ENCODE assay signal across 9 mouse cellular contexts in the genomic region with DNA sequence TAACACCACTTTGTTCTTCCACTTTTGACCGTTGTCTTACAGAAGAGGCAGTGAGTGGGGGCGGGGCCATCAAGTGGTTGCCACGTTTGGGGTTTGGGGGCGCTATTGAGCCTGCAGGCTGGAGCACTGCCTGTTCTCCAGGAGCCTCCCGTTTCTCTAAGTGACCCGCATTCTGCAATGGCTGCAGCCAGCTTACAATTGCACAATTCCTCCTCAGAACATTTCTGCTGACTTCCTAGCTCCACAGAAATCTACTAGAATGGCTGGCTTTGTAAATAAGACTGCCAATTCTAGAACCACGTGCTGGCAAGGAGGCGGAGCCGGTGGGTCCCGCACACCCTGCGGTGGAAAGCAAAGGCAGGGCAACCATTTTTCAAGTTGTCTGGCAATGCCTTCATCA. TPM values are rescaled to one million over a fixed set of nuclear protein-coding genes. Genes with fewer than 3 reads are reported as not detected.
DNase-seq lines count a peak whose midpoint lies in the region; ATAC-seq and TF ChIP-seq lines count a peak whose summit lies in the region.
"Had no signal": no experiment of that assay in that cellular context is flagged by ENCODE, and none has a peak within 500 bp of the region (broad histone marks: within the 10 kb centered on the region; RNA-seq: fewer than 3 reads in every experiment).

No protein-coding gene starts in this region.

- H3K27ac ChIP-seq in midbrain, embryonic 14.5 days (replicated peaks; ENCODE audit: low read depth, low read length), result no peak overlapping the region
- no peak overlapping the region for H3K27ac ChIP-seq in midbrain, embryonic 16.5 days (ENCODE audit: low read length)
- peak overlapping the region; percentile 36; the same call in 1 of the 2 replicates for H3K27ac ChIP-seq in stomach, postnatal 0 days (replicated peaks)

- no peak for TF ChIP-seq EP300 in stomach, postnatal 0 days (optimal IDR thresholded peaks at IDR 0.05)

- 0 out of 2 replicates have a peak, but pooled peaks cover 4% of the 10 kb centered on the region for H3K4me1 ChIP-seq in midbrain, embryonic 14.5 days (ENCODE audit: control insufficient read depth, insufficient read depth, low read length)
- no peaks in the 10 kb centered on the region for H3K4me1 ChIP-seq in midbrain, embryonic 16.5 days (ENCODE audit: control insufficient read depth, insufficient read depth, low read length)
- no peaks in the 10 kb centered on the region for H3K4me1 ChIP-seq in stomach, postnatal 0 days (replicated peaks; ENCODE audit: control insufficient read depth, insufficient read depth)

- DNase-seq in midbrain, embryonic 14.5 days, result peak; percentile 27
- peak; percentile 60 for DNase-seq in adrenal gland, postnatal 25 days
- peak; percentile 43 for DNase-seq in heart, adult 8-10 months (ENCODE audit: low spot score)
- DNase-seq in kidney, postnatal 25 days, result peak; percentile 67 to 71
- peak; percentile 81 for DNase-seq in lung, postnatal 25 days (ENCODE audit: low spot score)
- DNase-seq in stomach, postnatal 0 days (ENCODE audit: low spot score), result peak; percentile 54

- 0 out of 2 replicates have a peak overlapping the region, but pooled peaks have one; percentile 9 for H3K4me2 ChIP-seq in midbrain, embryonic 14.5 days (ENCODE audit: low read length)
- no peak overlapping the region for H3K4me2 ChIP-seq in midbrain, embryonic 16.5 days (ENCODE audit: low read length)
- peak overlapping the region; percentile 21; the same call in 1 of the 2 replicates for H3K4me2 ChIP-seq in stomach, postnatal 0 days (replicated peaks; ENCODE audit: low read depth)

- no peak overlapping the region for H3K9ac ChIP-seq in midbrain, embryonic 14.5 days (replicated peaks; ENCODE audit: low read length)
- no peak overlapping the region for H3K9ac ChIP-seq in midbrain, embryonic 16.5 days (ENCODE audit: low read depth, low read length)
- H3K9ac ChIP-seq in stomach, postnatal 0 days (ENCODE audit: low read length), result no peak overlapping the region

- no peaks in the 10 kb centered on the region for H3K27me3 ChIP-seq in midbrain, embryonic 14.5 days (ENCODE audit: control insufficient read depth, insufficient read depth, low read length)
- H3K27me3 ChIP-seq in midbrain, embryonic 16.5 days (ENCODE audit: control insufficient read depth, insufficient read depth, low read depth, low read length), result no peaks in the 10 kb centered on the region
- no peaks in the 10 kb centered on the region for H3K27me3 ChIP-seq in stomach, postnatal 0 days (ENCODE audit: control insufficient read depth, insufficient read depth, low read length)

- no peak for ATAC-seq in midbrain, embryonic 14.5 days (ENCODE audit: low FRiP score, low TSS enrichment)
- no peak for ATAC-seq in midbrain, embryonic 16.5 days
- ATAC-seq in stomach, postnatal 0 days (ENCODE audit: low FRiP score, low TSS enrichment), result peak; percentile 61; the same call in 1 of the 2 replicates
- no peak for ATAC-seq in erythroblast, adult 5-6 weeks (replicated peaks; ENCODE audit: low FRiP score, poor library complexity, severe bottlenecking)

- no peaks in the 10 kb centered on the region for H3K9me3 ChIP-seq in midbrain, embryonic 14.5 days (ENCODE audit: control insufficient read depth, low read length)
- H3K9me3 ChIP-seq in midbrain, embryonic 16.5 days (replicated peaks; ENCODE audit: control insufficient read depth, low read length, poor library complexity, severe bottlenecking), result no peaks in the 10 kb centered on the region
- no peaks in the 10 kb centered on the region for H3K9me3 ChIP-seq in stomach, postnatal 0 days (ENCODE audit: control insufficient read depth, low read length)

- no peak overlapping the region for H3K4me3 ChIP-seq in midbrain, embryonic 14.5 days (replicated peaks; ENCODE audit: low read depth, low read length)
- no peak overlapping the region for H3K4me3 ChIP-seq in midbrain, embryonic 16.5 days (ENCODE audit: low read depth, low read length)
- H3K4me3 ChIP-seq in stomach, postnatal 0 days (ENCODE audit: low read depth, low read length), result no peak overlapping the region
- H3K4me3 ChIP-seq: megakaryocyte, embryonic 14.5 days had no signal

- peak; percentile 62 for TF ChIP-seq CTCF in stomach, postnatal 0 days (IDR thresholded peaks at IDR 0.05; ENCODE audit: low read depth)

- WGBS in midbrain, embryonic 14.5 days, result 49% methylated on average over 11 of the region's 11 CpGs
- WGBS in midbrain, embryonic 16.5 days, result 43% methylated on average over 11 of the region's 11 CpGs
- 19% methylated on average over 11 of the region's 11 CpGs for WGBS in stomach, postnatal 0 days

- H3K36me3 ChIP-seq in midbrain, embryonic 14.5 days (ENCODE audit: control insufficient read depth, insufficient read depth, low read length), result no peaks in the 10 kb centered on the region
- H3K36me3 ChIP-seq in midbrain, embryonic 16.5 days (ENCODE audit: control insufficient read depth, insufficient read depth, low read length), result no peaks in the 10 kb centered on the region
- H3K36me3 ChIP-seq in stomach, postnatal 0 days (ENCODE audit: control insufficient read depth, insufficient read depth, low read length), result no peaks in the 10 kb centered on the region

RNA-seq across cellular contexts. Expression of gene Nlrp3, which starts 3.0 kb away (rescaled TPM):
- polyA plus RNA-seq in midbrain, embryonic 14.5 days (2014; fragmentation: Nextera tagmentation; extraction: Ambion mirVana), result 0.35 TPM in 1 of 2 replicates, not detected in the other
- 0.09 and 0.34 TPM in 2 replicates for polyA plus RNA-seq in midbrain, embryonic 16.5 days (2015; fragmentation: Nextera tagmentation; extraction: Ambion mirVana)
- 0.48 and 0.55 TPM in 2 replicates for total RNA-seq in adrenal gland, postnatal 25 days (2021)
- total RNA-seq in heart, adult 8-10 months (2022), result under 1 TPM; 0.25 to 0.92 (median 0.43) TPM
- polyA plus RNA-seq in stomach, postnatal 0 days (2015; fragmentation: Nextera tagmentation; extraction: Ambion mirVana), result 0.21 and 0.36 TPM in 2 replicates
- 5.9 TPM in 1 of 2 replicates, not detected in the other for total RNA-seq in erythroblast, adult 5-6 weeks (2015; ENCODE audit: low replicate concordance)
- total RNA-seq in erythroblast, adult 5-6 weeks (2017; ENCODE audit: low replicate concordance), result 1.3 and 3.0 TPM in 2 replicates

RNA-seq across cellular contexts. Expression of gene Zkscan17, which starts 11.8 kb away (rescaled TPM):
- 15.5 and 16.1 TPM in 2 replicates for polyA plus RNA-seq in midbrain, embryonic 14.5 days (2014; fragmentation: Nextera tagmentation; extraction: Ambion mirVana)
- 13.4 TPM in 2 replicates for polyA plus RNA-seq in midbrain, embryonic 16.5 days (2015; fragmentation: Nextera tagmentation; extraction: Ambion mirVana)
- 18.8 and 23.9 TPM in 2 replicates for total RNA-seq in adrenal gland, postnatal 25 days (2021)
- total RNA-seq in heart, adult 8-10 months (2022), result 10 to 100 TPM; 11.1 to 14.3 (median 13.3) TPM
- 6.9 and 7.2 TPM in 2 replicates for polyA plus RNA-seq in stomach, postnatal 0 days (2015; fragmentation: Nextera tagmentation; extraction: Ambion mirVana)
- 1.3 and 3.5 TPM in 2 replicates for total RNA-seq in erythroblast, adult 5-6 weeks (2015; ENCODE audit: low replicate concordance)
- 2.2 and 2.7 TPM in 2 replicates for total RNA-seq in erythroblast, adult 5-6 weeks (2017; ENCODE audit: low replicate concordance)

RNA-seq across cellular contexts. Expression of gene Olfr222, which starts 37.6 kb away (rescaled TPM):
- not detected in 2 replicates for polyA plus RNA-seq in midbrain, embryonic 14.5 days (2014; fragmentation: Nextera tagmentation; extraction: Ambion mirVana)
- polyA plus RNA-seq in midbrain, embryonic 16.5 days (2015; fragmentation: Nextera tagmentation; extraction: Ambion mirVana), result not detected in 2 replicates
- not detected in 2 replicates for total RNA-seq in adrenal gland, postnatal 25 days (2021)
- not detected for total RNA-seq in heart, adult 8-10 months (2022)
- not detected in 2 replicates for polyA plus RNA-seq in stomach, postnatal 0 days (2015; fragmentation: Nextera tagmentation; extraction: Ambion mirVana)
- total RNA-seq in erythroblast, adult 5-6 weeks (2015; ENCODE audit: low replicate concordance), result not detected in 2 replicates
- not detected in 2 replicates for total RNA-seq in erythroblast, adult 5-6 weeks (2017; ENCODE audit: low replicate concordance)

RNA-seq across cellular contexts. Expression of gene Olfr223, which starts 54.7 kb away (rescaled TPM):
- polyA plus RNA-seq in midbrain, embryonic 14.5 days (2014; fragmentation: Nextera tagmentation; extraction: Ambion mirVana), result not detected in 2 replicates
- polyA plus RNA-seq in midbrain, embryonic 16.5 days (2015; fragmentation: Nextera tagmentation; extraction: Ambion mirVana), result not detected in 2 replicates
- total RNA-seq in adrenal gland, postnatal 25 days (2021), result not detected in 2 replicates
- total RNA-seq in heart, adult 8-10 months (2022), result not detected
- not detected in 2 replicates for polyA plus RNA-seq in stomach, postnatal 0 days (2015; fragmentation: Nextera tagmentation; extraction: Ambion mirVana)
- not detected in 2 replicates for total RNA-seq in erythroblast, adult 5-6 weeks (2015; ENCODE audit: low replicate concordance)
- total RNA-seq in erythroblast, adult 5-6 weeks (2017; ENCODE audit: low replicate concordance), result not detected in 2 replicates

Comparison
In these comparisons a context has a peak if more than half of its experiments do, and no peak if none do; other contexts are left out.
1. DNase-seq: peak in every context shown above with its lines; median percentile 81 in lung, postnatal 25 days; 69 in kidney, postnatal 25 days; 60 in adrenal gland, postnatal 25 days; 54 in stomach, postnatal 0 days; 43 in heart, adult 8-10 months; 27 in midbrain, embryonic 14.5 days.